Mouse (Mus musculus): Measurements from ENCODE around the gene Cfp. TPM values are rescaled to one million over a fixed set of nuclear protein-coding genes. Genes with fewer than 3 reads are reported as not detected.

Cfp gene
- 14.6 and 19.4 TPM in 2 replicates for polyA plus RNA-seq (2012; rRNA removed)

DNA sequence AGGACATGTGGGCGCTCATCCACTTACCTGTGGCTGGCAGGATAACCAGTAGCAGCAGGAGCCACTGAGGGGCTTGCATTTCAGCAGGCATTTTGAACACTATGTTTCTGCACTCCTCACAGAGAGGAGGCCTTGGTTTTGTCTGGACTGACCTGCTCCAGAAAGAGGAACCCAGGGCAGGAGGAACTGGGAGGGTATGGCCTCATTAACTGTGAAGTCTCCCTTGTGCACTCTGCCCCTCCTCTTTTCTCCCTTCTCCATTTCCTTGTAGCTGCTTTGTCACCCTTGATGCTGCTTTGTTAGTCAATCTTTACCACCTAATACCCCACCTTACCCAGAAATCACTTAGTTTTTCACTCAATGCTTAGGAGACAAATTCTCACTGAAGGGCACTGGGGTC, at the start of gene Cfp:
TSS of gene Cfp (minus strand) at position 192 of the 400 bp plus-strand sequence.

DNA sequence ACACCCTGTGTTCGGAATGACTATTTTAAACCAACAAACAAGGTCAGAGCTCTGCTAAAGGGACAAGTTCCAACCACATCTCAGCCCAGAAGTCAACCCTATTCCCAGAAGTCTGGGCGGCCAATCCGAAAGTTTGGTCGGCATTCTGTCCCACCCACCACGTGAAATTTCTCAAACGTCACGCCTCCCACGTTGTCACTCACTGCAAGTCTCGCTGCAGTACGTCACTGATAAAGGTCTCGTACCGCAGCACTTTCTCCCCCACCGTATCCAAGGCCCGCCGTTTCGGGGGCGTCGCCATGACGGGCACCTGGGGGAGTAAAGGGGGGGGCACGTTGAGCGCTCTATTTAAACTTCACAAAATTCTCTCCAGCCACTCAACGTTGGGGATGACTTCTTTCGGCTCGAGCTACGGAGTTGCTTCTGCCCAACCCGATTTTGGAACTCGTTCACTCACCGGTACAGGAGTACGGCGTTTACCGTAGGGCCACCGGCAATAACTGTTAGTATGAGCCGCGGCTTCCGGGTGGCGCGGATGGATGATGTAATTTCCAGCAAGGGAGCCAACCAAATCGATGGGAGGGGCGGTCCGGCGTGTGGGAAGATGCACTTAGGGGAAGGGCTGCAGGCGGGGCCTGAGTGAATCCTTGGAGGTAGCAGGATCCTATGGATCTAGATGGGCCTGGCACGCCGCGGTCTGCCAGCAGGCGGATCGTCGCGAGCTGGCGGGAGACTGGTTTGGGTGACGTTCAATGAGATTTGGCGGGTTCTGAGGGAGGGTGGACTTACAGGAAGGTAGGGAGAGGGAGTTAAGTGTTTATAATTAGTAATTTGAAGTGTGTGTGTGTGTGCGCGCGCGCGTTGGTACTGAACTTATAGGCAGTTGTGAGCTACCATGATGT, 30.4 kb upstream of the Cfp start, which contains the start of gene Uxt:
TSS of gene Uxt (minus strand) at position 541 of the 902 bp plus-strand sequence.

DNA sequence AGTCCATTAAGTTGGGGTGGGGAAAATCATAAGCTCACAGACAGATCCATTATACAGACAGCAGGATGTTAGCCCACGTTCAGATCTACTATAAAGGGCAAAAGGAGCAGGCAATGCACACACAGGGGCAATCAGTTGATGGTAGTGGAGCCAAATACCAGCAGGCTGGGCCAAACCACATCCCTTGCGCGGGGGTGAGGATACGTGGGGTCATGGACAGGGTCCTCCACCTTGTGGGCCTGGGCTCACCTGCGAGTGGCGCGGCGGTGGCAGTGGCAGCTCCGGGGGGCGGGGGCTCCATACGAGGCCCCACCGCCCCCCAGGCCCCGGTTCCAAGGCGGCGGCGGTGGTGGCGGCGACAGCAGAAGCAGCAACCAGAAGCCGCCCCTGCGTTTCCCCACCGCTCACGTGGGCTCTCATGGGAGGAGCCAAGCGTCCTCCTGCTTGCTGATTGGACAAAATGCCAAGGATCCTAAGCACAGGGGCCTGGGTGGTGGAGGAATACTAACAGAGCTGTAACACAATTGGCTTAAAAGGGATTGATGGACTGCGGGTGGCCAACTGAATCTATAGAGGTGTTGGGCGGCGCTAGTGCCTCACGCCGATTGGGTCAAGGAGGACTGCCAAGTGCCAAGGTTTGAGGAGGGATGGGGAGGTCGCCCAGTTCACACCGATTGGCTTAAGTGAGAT, 19.0 kb upstream of the Cfp start, which contains the start of gene Elk1:
TSS of gene Elk1 (minus strand) at position 418 of the 690 bp plus-strand sequence.

DNA sequence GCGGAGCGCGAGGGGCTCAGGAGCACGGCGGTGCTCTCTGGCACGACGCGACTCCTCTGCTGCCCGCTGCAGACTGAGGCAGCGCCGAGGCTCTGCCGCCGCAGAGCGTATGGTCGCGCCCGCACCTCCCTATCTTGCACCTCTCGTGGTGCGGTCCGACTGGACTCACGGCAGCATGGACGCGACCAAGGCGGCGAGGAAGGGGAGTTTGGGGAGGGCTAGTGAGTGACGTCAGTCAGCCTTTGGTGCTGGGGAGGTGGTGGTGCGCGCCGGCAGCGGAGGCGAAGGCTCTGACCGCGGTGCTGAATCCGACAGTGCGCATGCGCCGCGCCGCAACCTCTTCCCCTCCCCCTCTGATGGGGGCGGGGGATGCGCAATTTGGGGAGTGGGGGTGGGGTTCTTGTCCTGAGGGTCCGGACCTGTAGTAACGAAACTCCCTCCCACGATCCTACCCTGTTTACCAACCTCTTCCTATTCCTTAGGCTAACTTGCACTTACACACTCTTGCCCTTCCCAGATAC, 10.5 kb downstream of the Cfp start, which contains the start of gene Syn1:
TSS of gene Syn1 (minus strand) at position 161 of the 521 bp plus-strand sequence.

Other genes starting within 250 kb of the Cfp start
- 41.7 and 47.0 TPM in 2 replicates for gene Cdk16, start 243.6 kb downstream of the Cfp start, polyA plus RNA-seq (2012; rRNA removed)
- 6.5 and 6.6 TPM in 2 replicates for gene Usp11, start 227.6 kb downstream of the Cfp start, polyA plus RNA-seq (2012; rRNA removed)
- gene Araf, start 133.7 kb downstream of the Cfp start, polyA plus RNA-seq (2012; rRNA removed): 36.1 and 38.7 TPM in 2 replicates
- gene Timp1, start 61.4 kb downstream of the Cfp start, polyA plus RNA-seq (2012; rRNA removed): 1.4 and 2.1 TPM in 2 replicates
- 0.01 and 0.03 TPM in 2 replicates for gene Syn1, start 10.6 kb downstream of the Cfp start, polyA plus RNA-seq (2012; rRNA removed)
- 1.7 and 2.1 TPM in 2 replicates for gene Elk1, start 19.1 kb upstream of the Cfp start, polyA plus RNA-seq (2012; rRNA removed)
- 14.6 and 20.0 TPM in 2 replicates for gene Uxt, start 30.5 kb upstream of the Cfp start, polyA plus RNA-seq (2012; rRNA removed)
- 1.8 and 2.1 TPM in 2 replicates for gene Zfp182, start 130.8 kb upstream of the Cfp start, polyA plus RNA-seq (2012; rRNA removed)
- not detected in 2 replicates for gene Spaca5, start 136.9 kb upstream of the Cfp start, polyA plus RNA-seq (2012; rRNA removed)
- gene Zfp300, start 158.0 kb upstream of the Cfp start, polyA plus RNA-seq (2012; rRNA removed): 0.03 and 0.06 TPM in 2 replicates
- gene Ssxa1, start 184.3 kb upstream of the Cfp start, polyA plus RNA-seq (2012; rRNA removed): not detected in 2 replicates
- not detected in 2 replicates for gene Gm21876, start 244.1 kb upstream of the Cfp start, polyA plus RNA-seq (2012; rRNA removed)